Mouse (Mus musculus) T-cell, adult 2 months (primary cell): Measurements from ENCODE around the gene Tagln.

ENCODE experiments used
- DNase-seq: peaks from one replicate; pipeline ENCODE4 v3.0.0; 2022; ENCODE audit warnings: low spot score

The Tagln gene

DNA sequence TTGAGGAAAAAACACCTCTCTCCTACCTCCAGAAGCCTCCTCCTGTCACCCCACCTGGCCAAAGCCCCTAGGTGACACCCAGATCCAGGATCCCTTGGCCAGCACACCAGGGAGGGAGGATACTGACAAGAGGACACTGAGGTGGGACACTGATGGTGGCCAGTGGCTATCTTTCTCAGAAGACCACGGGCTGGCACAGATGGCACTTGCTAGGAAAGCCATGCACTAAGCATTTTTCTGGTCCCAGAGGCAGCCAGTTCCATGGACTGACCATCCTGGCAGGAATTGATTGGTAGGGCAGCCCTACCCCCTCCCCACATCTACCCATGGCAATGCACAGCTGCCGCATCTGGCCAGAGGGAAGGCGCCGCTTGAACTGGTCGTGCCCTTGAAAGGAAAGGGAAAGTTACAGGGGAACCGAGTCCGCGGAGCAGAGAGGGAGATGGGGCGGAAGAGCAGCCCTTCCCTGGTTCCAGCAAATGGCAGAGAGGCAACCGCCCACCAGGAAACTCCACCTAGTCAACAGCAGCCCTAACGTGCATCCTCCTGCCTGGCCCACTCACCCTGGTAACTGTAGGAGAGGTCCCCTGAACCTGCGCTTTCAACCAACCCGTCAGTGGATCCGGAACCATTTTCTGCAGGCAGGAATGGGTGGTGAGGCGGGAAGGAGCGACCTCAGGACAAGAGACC, 10.5 kb upstream of the Tagln start:
- no peak for DNase-seq

DNA sequence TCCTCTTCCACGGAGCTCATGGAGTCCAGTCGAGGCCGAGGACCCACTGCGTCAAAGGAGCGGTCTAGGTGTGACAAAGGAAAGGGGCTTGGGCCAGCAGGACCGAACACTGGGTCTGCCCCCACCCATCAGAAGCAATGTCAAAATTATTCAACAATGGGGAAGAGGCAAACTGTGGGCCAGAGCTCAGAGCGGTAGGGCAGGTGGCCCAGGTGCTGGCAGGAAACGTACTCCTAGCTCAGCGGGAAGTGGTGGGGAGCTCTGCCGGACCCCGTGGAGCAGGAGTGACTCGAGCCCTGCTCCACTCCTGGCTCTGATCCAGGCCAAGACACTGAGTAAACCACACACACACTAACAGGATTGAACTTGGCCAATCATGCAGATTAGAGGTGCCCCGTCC, 9.9 kb upstream of the Tagln start:
- DNase-seq, result peak; percentile 47

DNA sequence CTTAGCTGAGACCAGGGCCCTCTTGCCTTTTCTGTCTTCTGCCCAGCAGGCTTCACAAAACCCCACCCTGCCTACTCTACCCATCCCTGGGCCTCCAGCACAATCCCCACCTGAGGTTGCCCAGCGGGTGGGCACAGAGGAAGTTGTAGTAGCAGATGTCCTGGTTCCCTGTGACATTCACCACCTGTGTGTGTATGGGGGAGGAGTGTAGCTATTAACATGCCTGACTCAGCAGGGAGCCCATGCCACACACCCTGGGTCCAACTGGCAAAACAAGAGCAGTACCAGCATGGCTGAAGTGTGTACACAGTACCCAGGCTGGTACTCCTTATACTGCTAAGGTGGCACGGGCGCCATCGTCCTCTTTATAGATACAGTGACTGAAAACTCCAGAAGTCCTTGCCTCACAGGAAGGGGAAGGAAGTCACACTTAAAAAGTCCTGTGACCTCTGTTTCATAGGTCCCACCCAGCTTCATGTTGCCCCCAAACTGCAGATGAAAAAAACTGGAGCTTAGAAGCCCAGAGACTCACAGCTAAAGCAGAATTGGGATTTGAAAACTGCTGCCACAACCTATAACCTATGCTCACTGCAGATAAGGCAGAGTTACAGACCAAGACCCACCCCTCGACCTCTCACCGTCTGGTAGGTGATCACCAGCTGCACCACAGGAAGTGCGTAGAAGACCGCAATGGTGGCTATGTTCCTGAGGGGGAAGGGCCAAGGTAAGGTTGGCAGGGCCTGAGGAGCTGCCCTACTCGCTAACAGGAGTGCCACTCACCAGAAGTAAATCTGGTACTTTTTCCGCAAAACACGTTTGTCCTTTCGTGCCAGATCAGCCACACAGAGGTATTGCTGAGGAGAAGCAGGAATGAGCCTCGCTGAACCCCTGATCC, 8.9 kb upstream of the Tagln start:
- peak; percentile 96 for DNase-seq

DNA sequence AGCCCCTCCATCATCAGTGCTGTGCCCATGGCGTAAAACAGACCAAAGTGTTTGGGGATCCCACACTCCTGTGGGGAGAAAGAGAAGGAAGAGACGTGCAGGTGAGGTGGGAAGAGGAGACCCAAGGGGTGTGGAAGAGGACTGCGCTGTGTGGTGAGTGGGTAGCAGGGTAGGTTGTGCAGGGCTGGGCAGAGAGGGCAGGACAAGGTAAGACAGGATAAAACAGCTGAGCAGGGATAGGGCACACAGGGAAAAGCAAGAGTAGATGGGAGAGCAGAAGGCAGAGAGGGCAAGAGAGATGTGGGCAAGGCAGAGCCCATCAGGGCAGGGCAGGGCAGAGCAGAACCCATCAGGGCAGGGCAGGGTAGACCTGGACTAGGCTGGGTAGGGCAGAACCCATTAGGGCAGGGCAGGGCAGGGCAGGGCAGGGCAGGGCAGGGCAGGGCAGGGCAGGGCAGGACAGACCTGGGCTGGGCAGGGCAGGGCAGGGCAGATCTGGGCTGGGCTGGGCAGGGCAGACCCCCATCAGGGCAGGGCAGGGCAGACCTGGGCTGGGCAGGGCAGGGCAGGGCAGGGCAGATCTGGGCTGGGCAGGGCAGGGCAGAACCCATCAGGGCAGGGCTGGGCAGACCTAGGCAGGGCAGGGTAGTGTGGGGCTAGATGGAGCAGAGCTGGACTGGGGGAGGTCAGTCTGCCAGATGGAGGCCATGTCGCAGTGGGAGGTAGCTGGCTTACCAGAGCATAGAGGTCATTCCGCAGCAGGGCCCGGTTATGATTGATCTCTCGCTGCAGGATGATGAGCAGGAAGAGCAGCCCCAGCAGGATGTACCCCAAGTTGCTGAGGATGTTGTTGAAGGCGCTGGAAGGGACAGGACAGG, 8.0 kb upstream of the Tagln start:
- no peak for DNase-seq

DNA sequence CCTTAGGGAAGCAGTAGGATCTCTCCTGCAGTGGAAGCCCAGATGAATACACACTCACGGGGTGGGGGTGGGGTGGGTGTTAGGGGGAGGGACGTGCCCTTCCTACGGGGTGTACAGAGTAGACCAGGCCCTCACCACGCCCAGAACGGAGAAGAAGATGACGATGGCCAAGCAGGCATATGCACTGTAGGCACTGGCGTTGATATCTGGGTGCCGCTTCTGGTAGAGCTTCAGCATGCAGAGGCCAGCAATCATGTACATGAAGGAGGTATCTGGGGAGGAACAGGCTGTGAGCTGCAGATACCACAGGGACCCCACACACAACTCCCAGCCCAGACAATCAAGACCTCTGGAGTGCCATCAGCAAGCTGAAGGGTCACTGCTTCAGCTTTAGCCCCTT, 7.1 kb upstream of the Tagln start:
- DNase-seq, result no peak

DNA sequence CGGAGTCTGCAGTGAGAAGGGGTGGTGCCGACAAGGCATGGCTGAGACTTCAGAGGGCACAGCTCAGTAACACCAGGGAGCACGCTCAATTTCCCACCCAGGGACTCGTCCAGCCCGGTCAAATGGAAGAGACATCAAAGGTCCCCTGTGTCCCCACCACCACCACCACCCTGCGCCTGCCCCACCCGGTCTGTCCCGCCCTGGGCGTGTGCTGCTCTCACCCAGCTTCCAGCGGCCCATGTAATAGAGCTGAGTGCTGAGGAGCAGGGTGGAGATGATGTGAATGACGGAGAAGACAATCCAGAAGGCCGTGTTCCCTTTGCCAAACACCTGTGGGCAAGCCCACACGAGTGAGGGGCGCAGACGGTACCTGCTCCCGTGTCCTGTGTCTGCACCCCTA, 6.6 kb upstream of the Tagln start:
- DNase-seq, result no peak

DNA sequence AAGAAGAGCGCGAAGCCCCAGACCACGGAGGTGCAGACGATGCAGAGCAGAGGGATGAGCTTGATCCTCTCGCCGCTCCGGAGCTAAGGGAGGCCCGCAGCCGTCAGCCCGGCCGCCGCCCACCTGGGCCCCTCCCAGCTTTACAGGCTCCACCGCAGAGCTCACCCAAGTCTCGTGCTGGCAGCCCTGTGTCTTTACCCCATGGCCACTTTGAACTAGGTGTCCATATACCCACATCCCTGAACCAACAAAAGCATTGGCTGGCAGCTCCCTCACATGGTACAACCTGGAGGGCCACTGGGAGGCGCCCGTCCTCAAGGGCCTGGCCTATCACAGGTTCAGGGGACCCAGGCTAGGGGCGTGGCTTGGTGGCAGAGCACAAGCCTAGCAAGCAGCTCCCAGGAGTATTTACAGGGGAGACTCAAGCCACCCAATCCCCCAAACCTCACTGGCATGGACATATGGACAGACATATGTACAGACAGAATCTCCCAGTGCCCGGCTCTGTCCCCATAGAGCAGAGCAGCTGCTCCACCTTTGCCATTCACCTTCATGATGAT, 5.6 kb upstream of the Tagln start:
- no peak for DNase-seq

DNA sequence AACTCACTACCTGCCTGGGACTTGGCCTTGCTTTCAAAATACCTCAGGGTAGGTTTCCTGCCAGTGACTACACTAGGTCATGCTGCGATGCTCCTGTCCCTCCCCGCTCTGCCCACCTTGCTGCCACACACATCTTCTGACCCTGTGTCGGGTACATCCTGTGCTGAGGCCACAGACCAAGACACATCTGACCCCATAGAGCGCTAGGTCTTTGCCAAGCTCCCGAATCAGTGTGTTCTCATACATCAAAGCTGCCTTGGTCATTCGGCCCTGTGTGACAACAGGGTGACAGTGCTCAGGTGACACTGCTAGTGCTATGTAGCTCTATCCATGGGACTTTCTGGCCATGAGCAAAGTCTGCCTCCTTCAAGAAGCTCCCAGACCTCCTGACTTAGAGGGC, 3.9 kb upstream of the Tagln start:
- no peak for DNase-seq

DNA sequence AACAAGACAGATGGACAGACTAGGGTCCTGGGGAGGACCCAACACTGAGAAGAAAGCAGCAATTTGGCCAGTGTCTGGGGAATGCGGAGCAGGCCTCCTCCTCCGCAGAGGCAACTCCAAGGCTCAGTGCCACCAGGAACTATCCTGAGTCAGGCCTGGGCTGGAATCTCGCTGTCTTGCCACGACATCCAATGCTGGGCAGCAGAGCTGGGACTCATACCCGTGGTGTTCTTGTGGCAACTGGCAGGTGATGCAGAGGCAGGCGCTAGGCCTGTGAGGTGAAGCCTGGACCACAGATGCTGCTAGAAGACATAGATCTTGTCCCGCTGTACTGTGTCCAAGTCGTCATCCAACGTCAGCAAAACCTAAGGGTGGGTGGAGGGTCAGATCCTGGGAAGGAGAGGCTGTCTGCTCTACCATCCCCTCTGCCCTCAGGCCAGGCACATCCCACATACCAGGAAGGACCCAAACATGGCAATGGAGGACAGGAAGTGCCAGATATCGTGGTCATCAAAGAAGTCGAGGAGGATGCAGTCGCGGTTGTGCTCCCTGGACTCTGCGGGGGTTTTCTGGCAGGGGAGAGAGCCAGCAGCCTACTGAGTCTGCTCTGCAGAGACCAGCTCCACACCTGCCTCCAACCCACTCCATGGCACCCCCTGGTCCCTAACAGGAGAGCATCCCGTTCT, 3.2 kb upstream of the Tagln start:
- no peak for DNase-seq

DNA sequence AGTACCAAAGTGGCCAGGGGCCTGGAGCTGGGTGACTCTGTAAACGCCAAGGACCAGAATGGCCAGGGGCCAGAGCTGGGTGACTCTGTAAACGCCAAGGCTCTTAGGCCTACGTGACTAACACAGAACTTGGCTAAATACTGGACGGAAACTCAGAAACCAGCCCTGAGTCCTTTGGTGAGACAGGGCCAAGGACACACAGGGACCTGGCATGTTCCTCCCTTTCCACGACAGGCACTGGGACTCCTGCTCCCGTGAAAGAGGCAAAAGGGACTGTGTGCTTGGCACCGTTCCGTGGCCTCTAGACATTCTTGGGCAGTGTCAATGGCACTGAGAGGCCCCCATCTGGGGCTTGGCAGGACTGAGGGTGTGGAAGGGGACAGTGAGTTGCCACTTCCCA, 2.2 kb upstream of the Tagln start:
- no peak for DNase-seq

DNA sequence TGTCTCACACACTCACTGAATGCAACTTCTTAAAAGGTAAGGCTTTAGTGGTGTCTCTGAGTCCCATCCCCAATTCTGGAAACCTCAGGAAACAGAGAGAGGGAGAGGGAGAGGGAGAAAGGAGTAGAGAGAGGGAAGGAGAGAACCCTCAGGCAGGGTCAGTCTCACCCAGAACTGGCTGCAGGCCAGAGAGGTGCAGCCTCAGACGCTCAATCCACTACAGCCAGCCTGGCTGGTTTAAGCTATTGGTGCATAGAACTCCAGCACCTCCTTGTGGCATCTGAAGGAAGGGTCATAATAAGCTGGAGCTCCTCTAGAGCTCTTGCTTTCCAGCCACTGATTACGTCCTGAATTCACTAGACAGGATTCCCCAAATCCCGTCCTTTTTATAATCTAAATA, 1.0 kb upstream of the Tagln start:
- DNase-seq, result peak; percentile 59

DNA sequence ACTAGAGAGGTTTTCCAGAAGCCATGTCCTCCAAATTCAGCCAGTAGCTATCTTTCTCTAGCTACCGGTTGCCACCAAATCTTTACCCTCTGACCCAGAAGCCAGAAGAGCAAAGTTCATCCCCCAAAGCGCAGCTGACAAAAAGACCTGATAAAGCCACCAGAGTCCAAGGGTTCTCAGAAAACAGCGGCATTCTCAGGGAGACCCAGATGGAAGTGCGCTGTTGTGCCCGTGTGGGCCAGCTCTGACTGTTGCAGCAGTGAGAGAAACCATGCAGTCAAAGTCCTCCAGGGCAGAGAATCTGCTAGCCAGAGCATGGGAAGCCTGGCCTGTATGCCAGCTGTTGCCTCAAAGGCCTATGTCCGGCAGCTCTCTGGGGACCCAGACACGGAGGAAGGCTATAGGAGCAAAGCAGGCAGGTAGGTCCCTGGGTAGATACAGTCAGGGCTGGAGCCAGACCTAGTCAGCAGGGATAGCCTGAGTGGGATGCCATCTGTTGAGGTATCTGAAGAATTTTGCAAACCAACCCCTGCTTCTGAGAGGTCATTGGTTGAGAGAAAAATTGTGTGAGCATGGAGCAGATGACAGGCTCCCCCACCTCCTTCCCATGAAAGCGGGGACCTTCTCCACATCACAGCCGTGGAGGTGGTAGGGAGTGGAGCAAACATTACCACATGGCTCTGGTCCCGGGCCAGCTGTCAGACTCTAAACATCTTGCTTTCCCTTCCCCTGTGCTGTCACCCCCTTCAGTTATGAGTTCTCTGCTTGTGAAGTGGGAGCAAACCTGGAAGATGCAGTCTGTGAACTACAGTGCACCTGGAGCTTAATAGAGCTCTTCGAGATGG, 3.1 kb downstream of the Tagln start:
- DNase-seq, result no peak

DNA sequence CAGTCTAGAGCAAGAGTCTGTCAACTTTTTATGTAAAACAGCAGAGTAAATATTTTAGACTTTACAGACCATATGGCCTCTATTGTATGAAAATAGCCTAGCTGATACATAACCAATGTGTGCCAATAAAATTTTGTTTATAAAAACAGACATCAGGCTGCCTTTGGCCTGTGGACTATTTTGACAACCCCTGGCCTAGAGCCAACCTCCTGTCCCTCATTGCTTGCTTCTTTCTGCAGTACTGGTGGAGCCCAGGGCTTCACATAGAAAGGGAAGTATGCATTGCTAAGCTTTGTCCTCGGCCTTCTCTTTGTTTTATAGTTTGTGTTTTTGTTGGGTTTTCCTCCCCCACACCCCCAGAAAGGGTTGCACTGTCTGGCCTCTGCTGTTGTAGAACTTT, 3.9 kb downstream of the Tagln start:
- DNase-seq, result no peak

DNA sequence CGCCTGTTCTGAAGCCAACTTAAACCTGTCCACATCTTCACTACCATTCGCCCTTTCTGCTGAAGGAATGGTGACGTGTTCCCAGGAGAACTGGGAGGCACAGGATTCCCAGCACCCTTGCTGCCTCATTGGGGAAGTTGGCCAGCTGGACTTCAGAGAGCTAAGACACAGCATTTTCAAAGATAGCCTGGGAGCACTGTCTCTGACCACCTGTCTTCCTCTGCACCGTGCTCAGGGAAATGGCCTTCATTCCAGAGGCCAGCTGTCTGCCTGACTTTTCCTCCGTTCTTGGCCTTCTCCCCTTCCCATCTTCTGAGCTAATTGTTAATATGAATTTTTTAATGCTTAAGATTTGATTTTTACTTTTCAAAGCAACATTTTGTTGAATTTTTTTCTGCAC, 6.6 kb downstream of the Tagln start:
- no peak for DNase-seq

DNA sequence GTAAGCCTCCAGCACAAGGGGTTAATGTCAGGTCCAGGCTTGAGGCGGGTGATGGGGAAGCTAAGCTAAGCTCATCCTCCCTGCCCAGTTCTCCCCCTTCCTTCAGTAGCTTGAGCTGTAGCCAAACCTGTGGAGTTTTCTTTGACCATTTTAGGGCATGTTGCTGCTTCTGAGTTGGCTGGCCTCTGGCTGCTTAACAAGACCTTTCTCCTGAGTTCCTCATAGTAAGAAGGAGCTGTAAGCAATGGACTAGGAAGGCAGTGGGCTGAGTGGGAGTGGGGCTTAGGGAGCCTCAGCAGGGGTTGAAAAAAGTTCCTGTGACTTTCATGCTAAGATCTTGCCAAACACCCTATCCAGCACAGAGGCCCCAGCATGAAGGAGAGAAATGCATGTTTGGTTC, 16.0 kb downstream of the Tagln start:
- no peak for DNase-seq

DNA sequence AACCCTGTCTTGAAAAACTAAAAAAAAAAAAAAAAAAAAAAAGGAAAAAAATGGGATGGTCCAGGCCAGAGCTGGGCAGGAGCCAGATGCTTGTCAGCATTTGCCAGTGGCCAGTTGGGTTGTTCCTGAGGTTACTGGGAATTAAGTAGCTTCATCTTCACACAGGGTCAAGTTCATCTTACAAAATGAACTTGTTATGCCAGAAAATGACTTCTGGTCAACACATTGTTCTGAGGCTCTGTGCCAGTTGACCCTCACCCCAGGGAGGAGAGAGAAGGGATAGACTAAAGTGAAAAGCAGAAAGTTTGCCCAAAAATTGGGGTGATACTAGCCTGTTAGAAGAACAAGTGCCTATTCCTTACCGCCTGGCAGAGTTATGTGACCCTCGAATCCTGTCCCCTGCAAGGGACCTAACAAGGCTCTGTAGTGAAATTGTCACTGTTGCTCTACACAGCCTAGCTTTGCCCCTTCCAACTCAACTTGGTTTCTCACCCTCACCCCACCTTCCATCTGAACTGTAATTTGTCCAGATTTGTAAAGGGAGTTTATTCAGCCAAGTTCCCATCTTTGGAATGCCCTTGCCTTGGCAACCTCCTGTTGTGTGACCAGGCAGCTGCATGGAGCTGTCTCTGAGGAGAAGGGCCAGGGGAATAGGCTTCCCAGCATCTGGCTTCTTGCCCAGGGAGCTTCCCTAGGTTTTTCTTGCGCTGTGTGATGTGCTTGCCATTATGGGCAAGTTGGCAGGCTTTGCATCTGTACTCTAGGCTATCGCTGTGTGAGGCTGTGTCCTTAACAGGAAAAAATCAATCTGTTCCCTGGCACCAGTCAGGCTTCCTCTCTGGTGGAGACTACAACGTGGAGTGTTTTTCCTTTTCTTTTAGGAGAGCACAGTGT, 18.6 kb downstream of the Tagln start:
- DNase-seq, result no peak

DNA sequence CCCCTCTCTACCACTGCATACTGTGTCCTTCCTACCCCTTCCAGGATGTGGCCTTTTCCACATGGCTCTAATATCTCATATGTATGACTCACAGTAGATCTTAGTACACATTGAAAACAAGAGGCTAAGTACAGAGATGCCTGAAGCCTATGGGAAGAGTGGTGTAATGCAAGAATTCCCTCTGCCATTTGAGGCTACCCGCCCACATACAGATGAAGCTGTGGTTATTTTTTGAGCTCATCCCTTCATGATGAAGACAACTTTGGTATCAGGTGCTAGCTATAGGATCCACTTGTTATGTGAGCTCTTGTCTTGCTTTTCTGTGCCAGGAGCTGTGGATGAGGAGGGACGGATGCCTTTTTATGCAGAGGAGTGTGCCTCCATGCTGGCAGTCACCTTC, 20.2 kb downstream of the Tagln start:
- no peak for DNase-seq

DNA sequence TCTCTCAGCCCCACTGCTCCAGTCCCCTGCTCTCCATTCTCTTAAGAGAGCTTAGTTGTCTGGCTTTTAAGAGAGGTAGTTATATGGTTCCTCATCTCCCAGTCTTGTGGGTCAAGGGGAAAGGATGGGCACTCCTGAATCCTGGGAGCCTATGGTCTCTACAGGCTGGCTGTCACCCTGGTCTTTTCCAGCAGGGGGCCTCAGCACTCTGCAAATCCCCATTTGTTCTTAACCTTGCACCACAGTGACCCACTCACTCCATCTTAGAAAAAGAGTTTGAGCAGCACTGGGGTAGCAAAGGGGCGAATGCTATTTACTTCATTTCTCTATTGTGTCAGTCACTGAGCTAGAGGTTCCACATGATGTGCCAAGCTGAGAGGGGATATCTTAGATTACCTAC, 24.2 kb downstream of the Tagln start:
- peak; percentile 49 for DNase-seq

DNA sequence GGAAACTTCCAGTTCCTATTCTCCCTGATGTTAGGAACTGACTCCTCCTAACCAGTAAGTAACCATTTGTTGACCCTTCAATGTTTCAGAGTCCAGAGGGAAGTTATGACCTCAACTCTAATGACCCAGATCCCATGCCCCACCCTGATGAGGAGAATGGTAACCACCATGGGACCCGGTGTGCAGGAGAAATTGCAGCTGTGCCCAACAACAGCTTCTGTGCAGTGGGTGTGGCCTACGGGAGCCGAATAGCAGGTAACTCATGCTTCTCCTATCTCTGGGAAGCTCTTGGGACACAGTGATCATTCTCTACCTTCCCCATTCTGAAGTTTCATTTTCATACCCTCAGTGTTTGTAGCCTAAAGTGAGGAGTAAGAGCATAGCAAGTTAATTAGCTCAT, 24.9 kb downstream of the Tagln start:
- no peak for DNase-seq

DNA sequence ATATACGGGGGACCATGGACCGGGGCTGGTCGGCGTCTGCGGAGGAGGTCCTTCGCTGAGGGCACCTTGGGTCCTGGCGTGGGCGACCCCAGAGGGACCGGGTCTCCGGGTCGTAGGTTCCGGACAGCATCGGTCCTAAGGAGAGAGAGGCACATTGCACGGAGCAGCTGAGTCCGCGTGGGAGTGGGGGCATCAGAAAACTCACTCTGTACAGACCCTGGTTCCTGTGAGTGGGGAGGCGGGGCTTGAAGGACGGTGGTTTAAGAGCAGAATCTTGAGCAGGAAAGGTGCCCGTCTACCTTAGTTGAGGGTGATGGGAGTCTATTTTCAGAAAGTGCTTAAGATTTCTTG, 28.8 kb downstream of the Tagln start:
- DNase-seq, result peak; percentile 26
